25 mouse cellular contexts compared by ENCODE assay signal in genomic region chr9:102350076-102350475, GRCm38 (mm10). TPM values are rescaled to one million over a fixed set of nuclear protein-coding genes. Genes with fewer than 3 reads are reported as not detected.
DNase-seq lines count a peak whose midpoint lies in the region.
"Had no signal": no experiment of that assay in that cellular context is flagged by ENCODE, and none has a peak within 500 bp of the region (broad histone marks: within the 10 kb centered on the region; RNA-seq: fewer than 3 reads in every experiment).

No protein-coding gene starts in this region.

- no peak overlapping the region for H3K27ac ChIP-seq in heart, embryonic 10.5 days
- no peak overlapping the region for H3K27ac ChIP-seq in embryonic facial prominence, embryonic 10.5 days (replicated peaks)
- H3K27ac ChIP-seq: forebrain, embryonic 12.5 days; hindbrain, embryonic 12.5 days; limb, embryonic 12.5 days; liver, embryonic 14.5 days; lung, embryonic 15.5 days; neural tube, embryonic 12.5 days had no signal

- DNase-seq in cerebellum, adult 9-10 months: peak; percentile 17
- DNase-seq in cerebellum, adult 8-10 months: no peak
- peak; percentile 62 for DNase-seq in heart, embryonic 10.5 days (ENCODE audit: low spot score)
- DNase-seq in heart, postnatal 10 days: no peak
- DNase-seq in testis, postnatal 10 days (ENCODE audit: low spot score): peak; percentile 30
- DNase-seq in testis, postnatal 14 days (ENCODE audit: low spot score): no peak
- no peak for DNase-seq in embryonic facial prominence, embryonic 10.5 days (ENCODE audit: low spot score)
- DNase-seq in layer of hippocampus, postnatal 10 days (ENCODE audit: low spot score in 2 of 2): no peak
- DNase-seq: adrenal gland, adult 8-10 months; heart, postnatal 14 days; kidney, adult 8-10 months; kidney, postnatal 14 days; lung, postnatal 36 days; right cerebral cortex, postnatal 4 days; thymus, adult 2 months had no signal

- intact Hi-C loops in heart, postnatal 10 days (cut with DNase I): loop anchor here (5.0 to 10.0 kb wide), 4 partner anchors 228 to 1168 kb away; no protein-coding TSS in a partner anchor

- no peaks in the 10 kb centered on the region for H3K9me3 ChIP-seq in heart, embryonic 10.5 days
- H3K9me3 ChIP-seq in embryonic facial prominence, embryonic 10.5 days: no peaks in the 10 kb centered on the region
- H3K9me3 ChIP-seq: forebrain, embryonic 12.5 days; heart, embryonic 12.5 days; hindbrain, embryonic 12.5 days; limb, embryonic 12.5 days; lung, embryonic 15.5 days; megakaryocyte, embryonic 14.5 days; neural tube, embryonic 12.5 days had no signal

- no peaks in the 10 kb centered on the region for H3K36me3 ChIP-seq in heart, embryonic 10.5 days
- no peaks in the 10 kb centered on the region for H3K36me3 ChIP-seq in embryonic facial prominence, embryonic 10.5 days (replicated peaks)
- H3K36me3 ChIP-seq: forebrain, embryonic 12.5 days; heart, embryonic 12.5 days; hindbrain, embryonic 12.5 days; limb, embryonic 12.5 days; lung, embryonic 15.5 days; neural tube, embryonic 12.5 days had no signal

- 78% methylated on average over 6 of the region's 6 CpGs for WGBS in heart, embryonic 10.5 days
- 84% methylated on average over 6 of the region's 6 CpGs for WGBS in embryonic facial prominence, embryonic 10.5 days

- H3K4me1 ChIP-seq in heart, embryonic 10.5 days: peaks cover 30% of the 10 kb centered on the region
- H3K4me1 ChIP-seq in embryonic facial prominence, embryonic 10.5 days: peaks cover 33% of the 10 kb centered on the region

- H3K27me3 ChIP-seq in heart, embryonic 10.5 days (ENCODE audit: insufficient read depth, poor library complexity, severe bottlenecking): peaks cover 98% of the 10 kb centered on the region
- peaks cover 80% of the 10 kb centered on the region for H3K27me3 ChIP-seq in embryonic facial prominence, embryonic 10.5 days (replicated peaks; ENCODE audit: low read depth, poor library complexity, severe bottlenecking)

- no peak overlapping the region for H3K4me3 ChIP-seq in heart, embryonic 10.5 days
- H3K4me3 ChIP-seq in embryonic facial prominence, embryonic 10.5 days: no peak overlapping the region
- H3K4me3 ChIP-seq: forebrain, embryonic 12.5 days; heart, embryonic 12.5 days; hindbrain, embryonic 12.5 days; limb, embryonic 12.5 days; lung, embryonic 15.5 days; megakaryocyte, embryonic 14.5 days; neural tube, embryonic 12.5 days had no signal

RNA-seq across cellular contexts. Expression of gene Ephb1, which starts 4.4 kb away (rescaled TPM):
- polyA plus RNA-seq in heart, embryonic 10.5 days (2016; fragmentation: Nextera tagmentation; extraction: Ambion mirVana): 0.52 and 1.3 TPM in 2 replicates
- 10 to 100 TPM in 1 of 2 experiments, 1 to 10 TPM in 1; 9.1 to 10.5 TPM for total RNA-seq in heart, postnatal 10 days (2021)
- polyA plus RNA-seq in embryonic facial prominence, embryonic 10.5 days (2016; fragmentation: Nextera tagmentation; extraction: Ambion mirVana): 4.7 and 6.1 TPM in 2 replicates
- 10 to 100 TPM; 31.6 to 35.8 TPM for total RNA-seq in layer of hippocampus, postnatal 10 days (2021)
- polyA plus RNA-seq: activated CD4-positive, CD25-positive, alpha-beta regulatory T cell, adult 4 months; inflammation-experienced regulatory T-cells, adult 6 months had no signal

Comparison
In these comparisons a context has a peak if more than half of its experiments do, and no peak if none do; other contexts are left out.
1. DNase-seq: peak in cerebellum, adult 9-10 months (single experiment), heart, embryonic 10.5 days (single experiment) and testis, postnatal 10 days (single experiment); none in cerebellum, adult 8-10 months (single experiment), heart, postnatal 10 days (0 of 2), testis, postnatal 14 days (single experiment), embryonic facial prominence, embryonic 10.5 days (single experiment) and layer of hippocampus, postnatal 10 days (0 of 2).